Mouse (Mus musculus): ENCODE data around the gene Dnah14.

Dnah14 gene

GRCm38 (mm10) chr1:181549987-181550386 lies 26.4 kb upstream of the Dnah14 start:
- Histone ChIP-seq H3K27me3 (ENCODE audit: insufficient read depth, low read length) (peaks cover 34% of the 10 kb centered on the region), H3K4me3 (replicated peaks; ENCODE audit: low read length) (no peak overlapping the region), H3K36me3 (ENCODE audit: insufficient read depth, low read length) (no peaks in the 10 kb centered on the region), H3K9me3 (ENCODE audit: low read length) (no peaks in the 10 kb centered on the region), H3K4me1 (replicated peaks; ENCODE audit: low read depth, low read length) (peaks cover 3% of the 10 kb centered on the region)
- TF ChIP-seq POU5F1 (IDR thresholded peaks at IDR 0.05; ENCODE audit: borderline replicate concordance, low read length) (no peak), NANOG (IDR thresholded peaks at IDR 0.05; ENCODE audit: borderline replicate concordance, low read length) (no peak), CTCF (conservative IDR thresholded peaks at IDR 0.05; ENCODE audit: low read length) (no peak)

- TF ChIP-seq CTCF (conservative IDR thresholded peaks at IDR 0.05; ENCODE audit: low read length) (no peak), POU5F1 (IDR thresholded peaks at IDR 0.05; ENCODE audit: borderline replicate concordance, low read length) (no peak), NANOG (IDR thresholded peaks at IDR 0.05; ENCODE audit: borderline replicate concordance, low read length) (no peak)
- Histone ChIP-seq H3K27me3 (ENCODE audit: insufficient read depth, low read length) (peaks cover 34% of the 10 kb centered on the region), H3K36me3 (ENCODE audit: insufficient read depth, low read length) (no peaks in the 10 kb centered on the region), H3K4me3 (replicated peaks; ENCODE audit: low read length) (no peak overlapping the region), H3K4me1 (replicated peaks; ENCODE audit: low read depth, low read length) (no peaks in the 10 kb centered on the region; the same call in 1 of the 2 replicates), H3K9me3 (ENCODE audit: low read length) (no peaks in the 10 kb centered on the region)
Measured at GRCm38 (mm10) chr1:181550826-181551225, 25.5 kb upstream of the Dnah14 start.

DNA sequence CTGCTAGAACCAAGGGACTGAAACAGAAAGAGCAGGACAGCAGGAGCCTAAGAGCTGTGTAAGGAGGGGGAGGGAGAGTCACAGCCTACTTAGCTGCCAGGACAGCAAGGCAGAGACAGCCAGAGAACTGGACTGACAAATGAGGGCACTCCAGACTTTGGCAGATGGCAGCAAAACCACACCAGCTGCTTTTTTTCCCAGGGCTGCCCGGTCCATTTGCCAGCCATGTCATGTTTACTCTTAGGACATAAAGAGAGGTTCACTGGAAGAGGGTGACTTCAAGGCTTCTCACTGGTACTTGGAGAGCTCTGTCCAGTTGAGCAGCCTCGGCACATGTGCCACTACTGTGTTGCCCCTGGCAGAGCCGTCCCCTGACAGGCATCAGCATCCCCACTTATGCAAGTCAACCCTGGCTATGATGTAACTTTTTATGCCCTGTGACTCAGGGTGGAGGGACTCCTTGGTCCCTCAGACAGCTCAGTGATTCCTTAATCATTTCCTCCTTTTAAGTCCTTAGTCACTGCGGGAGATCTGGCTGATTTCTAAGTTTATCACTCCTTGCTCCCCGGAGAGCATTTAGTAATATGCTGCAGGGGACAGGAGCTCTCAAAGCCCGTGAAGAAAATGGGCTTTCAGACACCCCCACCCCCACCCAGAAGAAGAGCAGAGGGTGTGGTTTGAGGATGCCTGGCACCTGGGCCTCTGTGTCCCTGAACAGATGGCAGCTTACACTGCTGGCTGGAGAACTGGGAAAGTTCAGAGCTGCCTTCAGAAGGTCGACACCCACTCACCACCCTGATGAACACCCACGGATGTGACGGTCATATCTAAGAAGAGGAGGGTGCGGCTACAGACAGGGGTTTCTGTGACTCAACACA lies 23.6 kb upstream of the Dnah14 start:
- Histone ChIP-seq H3K4me3 (replicated peaks; ENCODE audit: low read length) (no peak overlapping the region), H3K9me3 (ENCODE audit: low read length) (no peaks in the 10 kb centered on the region), H3K4me1 (replicated peaks; ENCODE audit: low read depth, low read length) (no peaks in the 10 kb centered on the region), H3K36me3 (ENCODE audit: insufficient read depth, low read length) (no peaks in the 10 kb centered on the region), H3K27me3 (ENCODE audit: insufficient read depth, low read length) (peaks cover 29% of the 10 kb centered on the region)
- TF ChIP-seq CTCF (conservative IDR thresholded peaks at IDR 0.05; ENCODE audit: low read length): no peak
- TF ChIP-seq POU5F1 (IDR thresholded peaks at IDR 0.05; ENCODE audit: borderline replicate concordance, low read length): no peak
- TF ChIP-seq NANOG (IDR thresholded peaks at IDR 0.05; ENCODE audit: borderline replicate concordance, low read length): no peak

DNA sequence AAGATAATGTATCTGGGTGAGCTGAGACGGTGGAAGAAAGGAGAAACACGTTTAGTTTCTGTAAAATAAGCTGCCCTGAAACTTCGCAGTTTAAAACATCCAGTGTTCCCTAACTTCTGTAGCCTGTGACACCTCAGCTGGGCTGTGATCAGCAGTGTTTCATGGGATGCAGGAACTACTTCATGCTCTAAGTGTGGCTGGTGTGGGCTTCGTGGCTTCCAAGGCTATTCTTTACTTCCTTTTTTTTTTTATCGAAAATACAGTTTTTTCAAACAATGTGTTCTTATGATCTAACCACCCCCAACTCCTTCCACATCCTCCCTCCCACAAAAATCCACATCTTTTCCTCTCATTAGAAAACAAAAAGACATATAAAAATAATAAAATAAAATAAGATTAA lies 20.9 kb upstream of the Dnah14 start:
- no peaks in the 10 kb centered on the region for H3K36me3 ChIP-seq (ENCODE audit: insufficient read depth, low read length)
- peaks cover 21% of the 10 kb centered on the region for H3K27me3 ChIP-seq (ENCODE audit: insufficient read depth, low read length)
- no peaks in the 10 kb centered on the region for H3K9me3 ChIP-seq (ENCODE audit: low read length)
- TF ChIP-seq CTCF (conservative IDR thresholded peaks at IDR 0.05; ENCODE audit: low read length): no peak
- TF ChIP-seq POU5F1 (IDR thresholded peaks at IDR 0.05; ENCODE audit: borderline replicate concordance, low read length): no peak
- TF ChIP-seq NANOG (IDR thresholded peaks at IDR 0.05; ENCODE audit: borderline replicate concordance, low read length): no peak
- no peaks in the 10 kb centered on the region for H3K4me1 ChIP-seq (replicated peaks; ENCODE audit: low read depth, low read length)
- no peak overlapping the region for H3K4me3 ChIP-seq (replicated peaks; ENCODE audit: low read length)

DNA sequence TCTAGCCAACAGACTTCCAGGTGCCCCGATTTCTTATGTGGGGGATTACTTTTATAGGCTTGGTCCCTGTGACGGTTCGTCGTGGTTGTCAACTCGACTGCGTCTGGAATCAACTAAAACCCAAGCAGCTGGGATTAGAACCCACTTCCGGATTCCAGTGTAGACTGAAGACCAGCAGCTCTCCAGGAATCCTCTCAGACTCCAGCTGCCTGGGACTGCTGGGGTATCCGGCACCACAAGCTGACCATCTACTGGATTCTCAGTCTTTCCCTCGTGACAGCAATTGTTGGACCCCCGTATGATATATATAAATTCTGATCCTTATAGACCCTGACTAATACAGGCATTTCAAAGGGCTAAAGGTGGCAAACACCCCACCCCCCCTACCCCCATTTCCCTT lies 16.7 kb upstream of the Dnah14 start:
- no peak for TF ChIP-seq NANOG (IDR thresholded peaks at IDR 0.05; ENCODE audit: borderline replicate concordance, low read length)
- TF ChIP-seq CTCF (conservative IDR thresholded peaks at IDR 0.05; ENCODE audit: low read length): no peak
- Histone ChIP-seq H3K27me3 (ENCODE audit: insufficient read depth, low read length) (peaks cover 8% of the 10 kb centered on the region; the same call in 1 of the 2 replicates), H3K4me3 (replicated peaks; ENCODE audit: low read length) (no peak overlapping the region), H3K9me3 (ENCODE audit: low read length) (no peaks in the 10 kb centered on the region), H3K4me1 (replicated peaks; ENCODE audit: low read depth, low read length) (no peaks in the 10 kb centered on the region), H3K36me3 (ENCODE audit: insufficient read depth, low read length) (no peaks in the 10 kb centered on the region)

- peaks cover 10% of the 10 kb centered on the region; the same call in 1 of the 2 replicates for H3K27me3 ChIP-seq (ENCODE audit: insufficient read depth, low read length)
- TF ChIP-seq CTCF (conservative IDR thresholded peaks at IDR 0.05; ENCODE audit: low read length) (no peak), NANOG (IDR thresholded peaks at IDR 0.05; ENCODE audit: borderline replicate concordance, low read length) (no peak), POU5F1 (IDR thresholded peaks at IDR 0.05; ENCODE audit: borderline replicate concordance, low read length) (no peak)
- no peak overlapping the region for H3K4me3 ChIP-seq (replicated peaks; ENCODE audit: low read length)
- no peaks in the 10 kb centered on the region for H3K9me3 ChIP-seq (ENCODE audit: low read length)
- H3K4me1 ChIP-seq (replicated peaks; ENCODE audit: low read depth, low read length): no peaks in the 10 kb centered on the region
- no peaks in the 10 kb centered on the region for H3K36me3 ChIP-seq (ENCODE audit: insufficient read depth, low read length)
Measured at GRCm38 (mm10) chr1:181560325-181560724, 16.0 kb upstream of the Dnah14 start.

GRCm38 (mm10) chr1:181560896-181561767 lies 15.2 kb upstream of the Dnah14 start:
- Histone ChIP-seq H3K9me3 (ENCODE audit: low read length) (no peaks in the 10 kb centered on the region), H3K27me3 (ENCODE audit: insufficient read depth, low read length) (peaks cover 10% of the 10 kb centered on the region; the same call in 1 of the 2 replicates), H3K4me3 (replicated peaks; ENCODE audit: low read length) (no peak overlapping the region), H3K4me1 (replicated peaks; ENCODE audit: low read depth, low read length) (no peaks in the 10 kb centered on the region), H3K36me3 (ENCODE audit: insufficient read depth, low read length) (no peaks in the 10 kb centered on the region)
- TF ChIP-seq NANOG (IDR thresholded peaks at IDR 0.05; ENCODE audit: borderline replicate concordance, low read length) (no peak), POU5F1 (IDR thresholded peaks at IDR 0.05; ENCODE audit: borderline replicate concordance, low read length) (no peak), CTCF (conservative IDR thresholded peaks at IDR 0.05; ENCODE audit: low read length) (no peak)

DNA sequence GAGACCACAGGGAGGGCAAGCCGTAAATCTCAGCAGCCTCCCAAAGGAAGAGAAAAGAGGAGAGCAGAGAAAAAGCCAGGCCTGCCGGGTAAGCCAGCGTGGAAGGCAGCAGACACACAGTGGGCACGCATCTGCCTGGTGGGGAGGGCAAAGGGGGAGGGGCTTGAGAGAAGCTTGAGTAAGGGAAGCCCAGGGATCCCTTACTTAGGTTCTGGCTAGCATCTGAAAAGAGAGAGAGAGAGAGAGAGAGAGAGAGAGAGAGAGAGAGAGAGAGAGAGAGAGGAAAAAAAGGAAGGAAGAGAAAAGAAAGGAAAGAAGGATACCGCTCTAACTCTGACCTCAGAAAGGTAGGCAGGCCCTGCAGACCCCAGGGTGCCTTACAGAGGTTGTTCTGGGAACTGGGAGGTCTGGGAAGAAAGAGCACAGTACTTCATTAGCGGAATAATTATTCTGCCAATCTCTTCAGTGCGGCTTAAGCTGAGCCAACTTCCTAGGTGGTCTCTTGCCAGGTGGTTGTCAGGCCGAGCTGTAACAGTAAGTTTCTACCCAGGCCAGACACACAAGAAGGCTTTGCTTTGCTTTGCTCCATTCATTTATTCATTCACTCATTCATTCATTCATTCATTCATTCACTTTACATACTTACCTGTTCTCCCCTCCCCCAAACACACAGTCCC lies 14.5 kb upstream of the Dnah14 start:
- TF ChIP-seq NANOG (IDR thresholded peaks at IDR 0.05; ENCODE audit: borderline replicate concordance, low read length) (no peak), CTCF (conservative IDR thresholded peaks at IDR 0.05; ENCODE audit: low read length) (no peak), POU5F1 (IDR thresholded peaks at IDR 0.05; ENCODE audit: borderline replicate concordance, low read length) (no peak)
- Histone ChIP-seq H3K4me3 (replicated peaks; ENCODE audit: low read length) (no peak overlapping the region), H3K4me1 (replicated peaks; ENCODE audit: low read depth, low read length) (no peaks in the 10 kb centered on the region), H3K27me3 (ENCODE audit: insufficient read depth, low read length) (peaks cover 10% of the 10 kb centered on the region; the same call in 1 of the 2 replicates), H3K9me3 (ENCODE audit: low read length) (no peaks in the 10 kb centered on the region), H3K36me3 (ENCODE audit: insufficient read depth, low read length) (no peaks in the 10 kb centered on the region)

All from E14TG2a.4 (cell line).